Mouse (Mus musculus): ENCODE results near the gene Cryga. TPM values are rescaled to one million over a fixed set of nuclear protein-coding genes. Genes with fewer than 3 reads are reported as not detected.
"Not testable (repeated sequence)": the region's sequence is repeated elsewhere in the genome, so short reads cannot be mapped to it uniquely, and the experiment has no call there.

Cryga gene
- total RNA-seq, 2 experiments from 2014 or later: 1.00 TPM; not detected in 1

DNA sequence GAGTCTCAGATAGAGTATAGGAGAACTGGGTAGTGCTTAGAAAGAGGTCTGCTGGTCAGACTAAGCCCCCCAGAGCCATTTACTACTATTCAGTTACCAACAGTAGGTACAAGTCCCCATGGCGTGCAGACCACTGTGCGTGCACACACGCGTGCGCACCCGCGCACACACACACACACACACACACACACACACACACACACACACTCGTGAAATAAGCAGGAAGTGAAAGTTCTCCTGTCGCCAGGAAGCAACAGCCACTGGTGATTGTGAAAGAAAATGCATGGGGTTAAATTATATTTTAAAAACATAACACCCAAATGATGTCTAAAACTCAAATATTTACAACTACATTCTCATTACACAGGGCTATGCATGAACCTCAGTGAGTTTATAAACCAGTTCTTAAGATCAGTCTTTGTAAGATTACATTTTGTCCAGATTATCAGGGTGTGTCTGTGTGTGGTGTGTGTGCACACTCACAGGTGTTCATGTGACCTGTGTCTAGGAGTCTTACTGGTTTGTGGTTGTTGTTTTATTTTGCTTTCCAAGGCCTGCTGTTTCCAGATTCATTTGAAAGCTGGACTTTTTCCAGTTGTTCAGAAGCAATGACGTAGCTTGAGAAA, 4.6 kb upstream of the Cryga start:
- intact Hi-C loops (cut with DNase I): no loop called here
- no peak for DNase-seq (ENCODE audit: low spot score in 2 of 2)

DNA sequence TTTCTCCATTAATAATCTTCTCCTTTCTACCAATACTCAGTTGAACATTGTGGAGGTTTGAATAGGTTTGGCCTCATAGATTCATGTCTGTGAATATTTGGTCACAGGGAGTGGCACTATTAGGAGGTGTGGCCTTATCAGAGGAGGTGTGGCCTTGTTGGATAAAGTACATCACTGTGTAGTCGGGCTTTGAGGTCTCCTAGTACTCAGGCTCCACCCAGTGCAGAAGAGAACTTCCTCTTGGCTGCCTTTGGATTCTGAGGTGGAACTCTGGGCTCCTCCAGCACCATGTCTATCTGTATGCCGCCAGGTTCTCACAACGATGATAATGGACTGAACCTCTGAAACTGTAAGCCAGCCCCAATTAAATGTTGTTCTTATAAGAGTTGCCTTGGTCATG, 6.2 kb downstream of the Cryga start:
- intact Hi-C loops (cut with DNase I): no loop called here
- DNase-seq (ENCODE audit: low spot score in 2 of 2): no peak

DNA sequence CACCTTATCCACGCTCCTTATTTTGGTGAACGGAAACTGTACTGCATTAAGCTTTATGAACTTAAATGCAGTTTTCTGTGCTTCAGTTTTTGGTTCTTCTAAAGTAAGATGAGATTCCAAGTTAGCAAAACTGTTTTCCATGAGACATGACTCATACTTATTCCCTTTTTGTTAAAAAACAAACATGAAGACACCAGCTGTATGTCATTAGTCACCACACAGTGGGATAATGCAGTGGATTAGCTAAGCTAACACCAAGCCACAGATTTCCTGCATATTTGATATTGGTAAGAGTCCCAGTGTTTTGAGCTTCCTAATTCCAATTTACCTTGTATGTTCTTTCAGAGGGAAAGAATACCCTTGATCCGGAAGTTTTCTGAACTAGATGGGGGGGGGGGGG, 11.6 kb downstream of the Cryga start:
- no peak for DNase-seq (ENCODE audit: low spot score in 2 of 2)
- intact Hi-C loops (cut with DNase I): no loop called here

DNA sequence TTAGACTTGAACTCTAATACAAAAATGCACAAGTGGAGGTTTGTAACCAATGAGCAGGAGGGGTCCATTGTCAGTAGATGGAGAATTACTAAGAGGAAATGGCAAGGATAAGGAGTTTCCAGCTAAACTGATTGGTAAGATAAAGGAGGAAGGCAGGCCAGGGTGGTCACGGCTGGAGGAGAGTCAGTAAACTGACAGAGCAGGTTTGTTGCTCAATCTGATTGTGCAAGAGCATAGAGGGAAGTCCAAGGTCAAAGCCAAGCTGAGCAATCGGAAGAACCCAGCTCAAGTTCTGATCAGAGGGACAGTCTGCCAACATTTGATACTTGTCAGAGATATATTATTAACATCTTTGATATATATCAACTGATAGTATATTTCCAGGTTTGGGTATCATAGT, 12.8 kb downstream of the Cryga start:
- DNase-seq (ENCODE audit: low spot score in 2 of 2): no peak
- intact Hi-C loops (cut with DNase I): no loop called here

DNA sequence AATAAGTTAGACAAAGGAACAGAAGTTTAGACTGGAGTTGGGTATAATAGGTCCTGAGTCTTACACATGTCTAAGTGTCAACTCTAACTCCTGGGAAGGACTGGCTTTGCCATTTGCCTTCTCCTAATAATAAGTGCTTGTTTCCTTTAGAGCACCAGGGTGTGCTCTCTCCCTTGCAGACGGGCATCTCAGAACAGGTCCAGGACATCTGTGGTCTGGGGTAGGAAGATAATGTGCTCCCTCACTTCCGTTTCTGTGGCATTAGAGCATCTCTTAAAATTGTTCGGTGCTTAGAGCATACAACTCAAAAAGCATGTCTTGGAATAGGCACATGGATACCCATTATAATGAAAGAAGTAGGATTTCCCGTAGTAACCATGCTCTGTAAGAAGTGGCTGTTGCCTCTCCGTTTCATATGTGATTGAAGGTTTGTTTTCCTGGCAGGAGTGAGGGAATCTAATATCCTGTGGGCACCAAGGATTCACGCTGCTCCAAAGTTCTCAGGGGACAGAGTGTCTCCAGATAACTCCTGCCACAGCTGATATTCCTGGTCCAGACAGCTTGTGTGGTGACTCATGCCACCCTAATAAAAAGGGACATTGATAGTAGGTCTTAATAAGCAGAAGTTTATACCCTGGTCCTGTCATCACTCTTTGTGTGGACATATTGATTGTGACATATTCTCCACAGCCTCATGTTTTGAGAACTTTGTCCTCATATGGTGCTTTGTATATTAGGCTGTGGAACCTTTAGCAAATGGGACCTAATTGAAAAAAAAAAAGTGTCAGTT, 14.4 kb downstream of the Cryga start:
- DNase-seq (ENCODE audit: low spot score in 2 of 2): no peak
- intact Hi-C loops (cut with DNase I): no loop called here

DNA sequence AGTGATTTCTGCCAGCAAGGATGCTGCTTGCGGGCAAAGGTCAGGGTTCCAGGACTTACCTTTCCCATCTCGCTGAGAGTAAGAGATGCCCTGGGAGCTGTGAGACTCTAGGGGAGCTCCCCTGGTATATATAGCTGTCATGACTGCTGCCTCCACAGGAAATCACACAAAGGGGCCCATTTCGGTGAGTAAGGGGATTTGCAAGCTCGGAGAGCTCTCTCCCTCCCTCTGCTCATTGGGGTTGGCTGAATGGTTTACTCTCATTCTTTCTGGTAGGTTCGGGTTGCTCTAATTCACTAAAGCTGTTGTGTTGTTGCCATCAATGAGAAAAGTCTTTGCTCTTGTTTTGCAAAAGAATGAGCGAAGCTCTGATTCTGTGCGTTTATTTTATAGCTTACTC, 21.0 kb downstream of the Cryga start, which contains the start of gene Crygb:
Crygb (minus strand) TSS at position 101 of the 400 bp plus-strand sequence.
- intact Hi-C loops (cut with DNase I): no loop called here
- no peak for DNase-seq (ENCODE audit: low spot score in 2 of 2)

DNA sequence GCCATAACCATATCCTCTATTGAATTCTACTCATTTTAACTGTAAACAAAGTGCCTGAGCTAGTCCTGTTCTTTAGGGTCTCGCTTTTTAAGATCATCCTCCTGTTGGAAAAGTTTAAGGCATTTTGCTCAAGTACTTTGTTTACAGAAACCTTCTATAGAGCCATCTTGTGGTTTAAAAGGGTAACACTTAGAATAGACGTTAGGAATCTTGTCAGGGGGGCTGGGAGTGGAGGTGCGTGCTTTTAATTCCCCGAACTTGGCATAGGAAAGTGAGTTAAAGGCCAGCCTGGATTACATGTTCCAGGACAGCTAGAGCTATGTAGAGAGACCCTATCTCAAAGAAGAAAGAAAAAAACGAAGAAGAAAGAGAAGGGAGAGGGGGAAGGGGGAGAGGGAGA, 27.6 kb downstream of the Cryga start:
- intact Hi-C loops (cut with DNase I): no loop called here
- DNase-seq (ENCODE audit: low spot score in 2 of 2): no peak

DNA sequence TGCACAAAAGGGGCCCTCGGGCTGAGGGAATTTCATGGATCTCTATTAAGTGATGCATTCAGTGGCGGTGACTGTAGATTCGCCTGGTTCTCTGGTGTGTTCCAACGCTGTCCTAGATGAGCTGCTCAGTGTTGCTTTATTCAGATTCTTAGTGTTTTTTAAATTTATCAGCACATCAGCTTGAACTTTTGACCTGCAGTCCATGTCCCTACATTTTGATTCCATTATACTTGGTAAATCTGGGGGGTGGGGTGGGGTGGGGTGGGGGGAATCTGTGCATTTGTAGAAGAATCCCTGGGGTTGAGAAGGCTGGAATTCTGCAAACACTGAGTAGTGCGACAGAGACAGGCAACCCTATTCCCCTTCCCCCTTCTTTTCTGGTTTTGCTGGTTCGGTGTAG, 29.6 kb downstream of the Cryga start, which contains the start of gene Crygc:
Crygc (minus strand) TSS at position 101 of the 400 bp plus-strand sequence.
- no peak for DNase-seq (ENCODE audit: low spot score in 2 of 2)
- intact Hi-C loops (cut with DNase I): no loop called here

DNA sequence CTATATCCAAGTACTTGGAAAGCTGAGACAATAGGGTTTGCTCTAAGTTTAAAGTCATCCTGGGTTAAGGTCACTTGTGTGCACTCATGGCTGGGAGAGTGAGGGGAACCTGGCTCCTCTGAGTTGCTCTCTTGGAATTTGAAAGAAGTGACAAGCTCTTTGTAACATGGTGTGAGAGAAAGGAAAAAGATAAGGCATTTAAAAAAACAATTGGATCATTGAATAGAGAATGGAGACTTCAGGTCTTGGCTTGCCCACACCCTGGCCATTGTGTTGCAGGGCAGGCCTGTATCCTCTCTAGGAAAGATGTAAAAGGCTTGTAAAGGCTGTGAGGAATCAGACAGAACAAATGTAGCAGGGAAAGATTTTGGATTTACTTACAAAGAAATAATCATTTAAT, 35.3 kb downstream of the Cryga start:
- intact Hi-C loops (cut with DNase I): no loop called here
- DNase-seq (ENCODE audit: low spot score in 2 of 2): no peak

DNA sequence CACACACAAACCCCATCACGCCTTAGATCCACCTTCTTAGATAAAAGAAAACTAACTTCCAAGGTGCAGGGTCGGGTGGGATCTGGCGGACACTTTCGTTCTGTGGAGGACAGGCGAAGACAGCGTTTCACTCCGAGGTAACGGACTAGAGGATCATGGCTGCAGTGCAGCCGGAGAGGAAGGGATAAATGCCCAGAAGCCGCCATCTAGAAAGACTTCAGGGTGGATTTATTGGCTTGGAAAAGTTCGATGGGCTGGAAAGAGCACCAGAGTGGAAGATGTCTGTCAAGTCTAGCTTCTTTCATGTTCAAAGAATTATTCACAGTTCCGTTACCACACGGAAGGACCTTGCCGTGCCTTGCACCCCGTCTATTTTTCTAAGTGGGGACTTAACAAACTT, 39.0 kb downstream of the Cryga start:
- no peak for DNase-seq (ENCODE audit: low spot score in 2 of 2)
- intact Hi-C loops (cut with DNase I): no loop called here

DNA sequence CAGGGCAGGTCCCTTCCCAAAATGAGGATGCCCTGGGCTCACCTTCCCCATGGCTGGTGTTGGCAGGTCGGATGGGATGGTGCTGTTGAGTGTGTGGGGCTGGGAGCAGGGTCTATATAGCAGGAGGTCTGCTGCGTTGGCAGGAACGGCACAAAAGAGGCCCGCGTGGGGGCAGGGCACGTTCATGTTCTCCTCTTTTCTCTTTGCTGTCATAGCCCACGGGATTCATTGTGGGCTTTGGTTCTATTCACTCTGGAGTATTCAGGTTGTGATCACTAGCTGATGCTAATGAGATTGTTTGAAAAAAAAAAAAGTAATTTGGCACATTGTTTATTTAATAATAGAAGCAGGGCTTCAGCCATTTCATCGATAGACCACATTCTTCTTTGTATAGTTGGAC, 39.8 kb downstream of the Cryga start, which contains the start of gene Crygd:
Crygd (minus strand) TSS at position 101 of the 400 bp plus-strand sequence.
- intact Hi-C loops (cut with DNase I): no loop called here
- DNase-seq (ENCODE audit: low spot score in 2 of 2): no peak

DNA sequence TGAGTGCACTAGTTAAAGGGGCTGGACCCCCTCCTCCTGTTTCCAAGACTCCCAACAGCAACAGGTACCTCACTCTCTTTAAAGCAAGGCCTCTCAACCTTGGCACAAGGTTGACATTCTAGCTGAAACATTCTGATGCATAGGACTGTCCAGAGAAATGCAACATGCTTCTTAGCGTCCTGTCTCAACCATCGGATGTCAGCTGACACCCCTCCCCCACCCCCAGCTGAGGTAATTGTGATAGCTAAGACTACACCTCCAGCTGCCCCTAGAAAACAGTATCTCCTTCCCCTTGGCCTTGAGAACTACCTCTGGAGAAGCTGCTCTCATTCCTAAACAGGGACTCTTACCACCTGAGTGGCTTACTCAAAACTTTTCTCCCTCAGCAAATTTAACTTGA, 51.0 kb downstream of the Cryga start:
- intact Hi-C loops (cut with DNase I): no loop called here
- no peak for DNase-seq (ENCODE audit: low spot score in 2 of 2)

DNA sequence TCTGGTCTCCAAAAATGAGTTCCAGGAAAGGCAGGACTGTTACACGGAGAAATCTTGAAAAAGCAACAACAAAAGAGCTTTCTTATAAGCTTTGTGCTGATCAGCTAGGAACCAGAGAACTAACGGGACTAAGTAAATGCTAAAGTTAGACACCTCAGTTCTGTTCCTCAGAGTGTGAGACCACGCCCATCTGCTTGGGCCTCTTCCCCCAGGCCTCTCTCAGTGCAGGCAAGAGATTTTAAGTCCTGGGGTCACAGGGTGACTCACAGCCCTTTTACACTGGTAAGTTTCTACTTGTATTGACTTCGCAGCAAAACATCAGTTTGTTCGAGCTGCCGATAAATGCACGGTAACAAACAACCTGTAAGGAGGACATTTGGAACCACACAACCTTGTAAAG, 51.5 kb downstream of the Cryga start:
- intact Hi-C loops (cut with DNase I): no loop called here
- no peak for DNase-seq (ENCODE audit: low spot score in 2 of 2)

DNA sequence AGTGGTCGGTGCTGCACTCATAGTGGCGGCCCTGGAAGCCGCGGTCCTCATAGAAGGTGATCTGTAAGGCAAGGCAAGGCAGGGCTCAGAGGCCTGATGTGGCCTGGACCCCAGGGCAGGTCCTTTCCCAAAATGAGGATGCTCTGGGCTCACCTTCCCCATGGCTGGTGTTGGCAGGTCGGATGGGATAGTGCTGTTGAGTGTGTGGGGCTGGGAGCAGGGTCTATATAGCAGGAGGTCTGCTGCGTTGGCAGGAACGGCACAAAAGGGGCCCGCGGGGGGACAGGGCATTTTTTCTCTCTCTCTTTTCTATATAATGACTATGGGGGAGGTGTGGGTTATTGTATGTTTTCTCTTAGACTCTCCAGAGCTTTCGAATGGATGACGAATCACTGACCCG, 52.2 kb downstream of the Cryga start, which contains the start of gene Cryge:
Cryge (minus strand) TSS at position 198 of the 400 bp plus-strand sequence.
- intact Hi-C loops (cut with DNase I); DNase-seq (ENCODE audit: low spot score in 2 of 2): not testable (repeated sequence)

Other genes with a start within 250 kb of the Cryga start
- gene Plekhm3, start 146.5 kb downstream of the Cryga start, total RNA-seq (2021): 10 to 100 TPM; 34.6 to 40.4 TPM
- gene Akr1cl, start 70.6 kb downstream of the Cryga start, total RNA-seq (2021): not detected
- gene Cryge, start 52.2 kb downstream of the Cryga start, total RNA-seq (2021): not detected
- gene Crygd, start 39.9 kb downstream of the Cryga start, total RNA-seq (2021): not detected
- not detected for gene Crygc, start 29.7 kb downstream of the Cryga start, total RNA-seq (2021)
- not detected for gene Crygb, start 21.1 kb downstream of the Cryga start, total RNA-seq (2021)
- under 1 TPM; 0.84 to 0.86 TPM for gene Gm28845, start 16.2 kb upstream of the Cryga start, total RNA-seq (2021)
- 1 to 10 TPM; 6.7 to 7.2 TPM for gene D630023F18Rik, start 19.8 kb upstream of the Cryga start, total RNA-seq (2021)
- gene Idh1, start 83.1 kb upstream of the Cryga start, total RNA-seq (2021): 10 to 100 TPM; 40.2 to 45.9 TPM
- 10 to 100 TPM; 48.7 to 54.9 TPM for gene Pikfyve, start 83.3 kb upstream of the Cryga start, total RNA-seq (2021)
- gene Pth2r, start 178.7 kb upstream of the Cryga start, total RNA-seq (2021): 1 to 10 TPM; 1.7 to 2.2 TPM

Data from left cerebral cortex, postnatal 36 days (tissue).